Mouse (Mus musculus) kidney, embryonic 14.5 days (tissue): Measurements from ENCODE around the gene Tas2r106. TPM values are rescaled to one million over a fixed set of nuclear protein-coding genes. Genes with fewer than 3 reads are reported as not detected.

Source experiments
- ATAC-seq: fragments of 200-750 bp; cut with Nextera tagmentation; 2 replicates; pipeline ENCODE4 v1.8.0; 2017; ENCODE audit warnings: moderate number of reproducible peaks, mild to moderate bottlenecking, moderate TSS enrichment, moderate library complexity; ENCODE audit not compliant: low FRiP score, low TSS enrichment
- H3K27ac ChIP-seq: fragments of 300-500 bp; sonication (generic); 2 replicates; pipeline ENCODE4 v1.5.1; 2014; ENCODE audit warnings: low read depth, mild to moderate bottlenecking, low read length, moderate library complexity, mixed read lengths
- H3K27me3 ChIP-seq: fragments of 300-500 bp; sonication (generic); 2 replicates; pipeline ENCODE4 v1.6.1; 2014; ENCODE audit warnings: mild to moderate bottlenecking, low read length; ENCODE audit not compliant: control insufficient read depth, insufficient read depth
- H3K36me3 ChIP-seq: fragments of 300-500 bp; sonication (generic); 2 replicates; pipeline ENCODE4 v1.6.1; 2014; ENCODE audit warnings: low read length, mixed read lengths; ENCODE audit not compliant: control insufficient read depth, insufficient read depth
- H3K4me1 ChIP-seq: fragments of 300-500 bp; sonication (generic); 2 replicates; pipeline ENCODE4 v1.6.1; 2014; ENCODE audit warnings: low read length, mixed read lengths; ENCODE audit not compliant: control insufficient read depth, insufficient read depth
- H3K4me2 ChIP-seq: fragments of 300-500 bp; sonication (generic); replicated peaks from 2 replicates; pipeline ENCODE4 v1.6.1; 2014; ENCODE audit warnings: low read depth, mild to moderate bottlenecking, low read length
- H3K4me3 ChIP-seq: fragments of 300-500 bp; sonication (generic); 2 replicates; pipeline ENCODE4 v1.5.1; 2014; ENCODE audit warnings: mild to moderate bottlenecking, low read length
- H3K9ac ChIP-seq: fragments of 300-500 bp; sonication (generic); 2 replicates; pipeline ENCODE4 v1.6.1; 2014; ENCODE audit warnings: low read depth, mild to moderate bottlenecking, low read length, moderate library complexity
- H3K9me3 ChIP-seq: fragments of 300-500 bp; sonication (generic); 2 replicates; pipeline ENCODE4 v1.6.1; 2016; ENCODE audit warnings: low read length; ENCODE audit not compliant: control insufficient read depth
- WGBS: fragments of 180-500 bp; shearing (Covaris S2); extraction: QIAGEN DNeasy Blood & Tissue Kit; methylation state at CpG from one replicate; pipeline ENCODE4 v1.1.7; 2014; 5-methylcytosine and 5-hydroxymethylcytosine counted together
- polyA plus RNA-seq: library from polyadenylated mRNA; unstranded; fragments of >200 nt; fragmentation: Nextera tagmentation; extraction: Ambion mirVana; gene quantifications from 2 replicates; pipeline ENCODE4 v1.2.1, GENCODE M21; 2014

Gene Tas2r106
- not detected in 2 replicates for polyA plus RNA-seq

DNA sequence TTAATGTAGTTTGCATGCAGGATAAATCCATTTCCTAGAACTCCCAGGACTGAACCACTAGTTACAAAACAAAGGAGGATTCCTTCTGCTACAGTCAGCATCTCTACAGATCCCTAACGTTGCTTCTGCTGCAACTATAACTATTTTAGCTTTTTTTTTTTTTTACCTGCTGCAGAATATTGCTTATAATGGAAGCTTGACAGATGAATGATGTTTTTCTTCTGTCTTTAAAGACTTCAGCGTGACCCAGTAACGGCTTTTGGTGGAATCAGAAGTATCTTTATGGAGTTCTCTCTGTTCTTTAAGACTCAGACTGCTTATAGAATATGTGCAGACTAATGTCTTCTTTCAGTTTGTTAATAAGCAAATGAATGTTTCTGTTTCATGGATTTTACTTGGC, at the start of gene Tas2r106:
TSS of gene Tas2r106 (minus strand) at position 101 of the 400 bp plus-strand sequence.
- no peak within 1 kb of the TSS for H3K27ac ChIP-seq
- WGBS, result 71% methylated on average over 3 of the region's 3 CpGs
- H3K4me2 ChIP-seq, result no peak within 1 kb of the TSS
- H3K36me3 ChIP-seq, result no peaks in the 10 kb centered on the region
- no peaks in the 10 kb centered on the region for H3K27me3 ChIP-seq
- peaks cover 6% of the 10 kb centered on the region for H3K9me3 ChIP-seq
- ATAC-seq, result no peak
- H3K4me3 ChIP-seq, result no peak within 1 kb of the TSS
- no peak within 1 kb of the TSS for H3K9ac ChIP-seq
- H3K4me1 ChIP-seq, result no peaks in the 10 kb centered on the region

DNA sequence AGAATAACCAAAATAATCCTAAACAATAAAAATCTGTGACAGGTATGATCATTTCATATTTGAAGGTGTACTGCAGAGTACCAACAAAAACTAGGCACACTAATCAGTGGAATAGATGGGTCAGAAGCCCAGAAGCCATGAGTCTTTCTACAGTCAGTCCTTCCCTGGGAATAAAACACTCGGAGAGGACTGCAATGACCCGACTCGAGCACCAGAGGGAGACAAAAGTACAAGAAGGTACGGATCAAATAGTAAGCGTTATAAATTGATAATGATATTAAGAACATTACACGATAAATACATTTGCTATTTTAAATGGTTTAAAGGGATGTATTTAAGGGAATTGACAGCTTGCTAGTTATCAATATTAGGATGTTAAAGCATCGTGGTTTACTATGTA, 34.1 kb upstream of the Tas2r106 start:
- H3K36me3 ChIP-seq, result no peaks in the 10 kb centered on the region
- H3K9ac ChIP-seq, result no peak overlapping the region
- ATAC-seq, result no peak
- H3K27ac ChIP-seq, result no peak overlapping the region
- no peaks in the 10 kb centered on the region for H3K4me1 ChIP-seq
- H3K9me3 ChIP-seq, result peaks cover 7% of the 10 kb centered on the region; the same call in 1 of the 2 replicates
- H3K27me3 ChIP-seq, result no peaks in the 10 kb centered on the region
- 50% methylated on average over 7 of the region's 7 CpGs for WGBS
- H3K4me3 ChIP-seq, result no peak overlapping the region
- H3K4me2 ChIP-seq, result no peak overlapping the region

DNA sequence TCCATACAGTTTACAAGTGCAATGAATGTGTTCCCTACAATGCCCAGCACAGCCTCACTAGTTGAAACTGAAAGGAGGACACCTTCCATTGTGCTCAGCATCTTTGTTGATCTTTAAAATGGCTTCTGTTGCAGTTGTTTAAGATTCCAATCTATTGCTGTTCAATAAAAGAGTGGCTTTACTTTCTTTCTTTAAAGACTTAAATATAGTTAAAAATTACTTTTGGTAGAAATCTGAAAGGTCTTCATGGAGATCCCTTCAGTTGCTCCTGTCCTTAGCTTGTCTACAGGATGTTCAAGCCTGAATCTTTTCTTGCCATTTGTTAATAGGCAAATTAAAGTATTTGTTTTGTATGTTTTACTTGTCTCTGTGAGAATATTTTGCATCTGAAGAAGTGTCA, 11.3 kb upstream of the Tas2r106 start, which contains the start of gene Tas2r114:
TSS of gene Tas2r114 (minus strand) at position 101 of the 400 bp plus-strand sequence.
- H3K4me2 ChIP-seq, result no peak within 1 kb of the TSS
- ATAC-seq, result no peak

DNA sequence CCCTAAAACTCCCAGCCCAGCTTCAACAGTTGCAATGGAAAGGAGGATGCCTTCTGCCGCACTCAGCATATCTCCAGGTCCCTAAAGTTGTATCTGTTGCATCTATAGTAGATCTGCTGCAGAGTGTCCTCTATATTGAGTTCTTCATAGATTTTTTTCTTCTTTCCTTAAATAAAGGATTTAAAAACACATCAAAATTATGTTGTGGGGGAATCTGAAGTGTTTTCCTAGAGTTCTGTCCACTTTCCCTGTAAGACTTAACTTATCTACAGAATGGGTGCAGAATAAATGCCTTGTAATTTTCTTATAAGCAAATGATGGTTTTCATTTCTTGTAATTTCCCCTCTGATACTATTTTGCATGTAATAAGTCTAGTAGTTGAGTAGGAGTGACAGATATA, 8.7 kb upstream of the Tas2r106 start, which contains the start of gene Tas2r105:
TSS of gene Tas2r105 (minus strand) at position 101 of the 400 bp plus-strand sequence.
- no peaks in the 10 kb centered on the region for H3K4me1 ChIP-seq

More for the DNA sequence above, 11.3 kb upstream of the Tas2r106 start, which contains the start of gene Tas2r114:
- no peaks in the 10 kb centered on the region for H3K4me1 ChIP-seq
- H3K9ac ChIP-seq, result no peak within 1 kb of the TSS
- H3K27ac ChIP-seq, result no peak within 1 kb of the TSS
- H3K4me3 ChIP-seq, result no peak within 1 kb of the TSS
- no peaks in the 10 kb centered on the region for H3K9me3 ChIP-seq
- H3K27me3 ChIP-seq, result no peaks in the 10 kb centered on the region
- no peaks in the 10 kb centered on the region for H3K36me3 ChIP-seq

DNA sequence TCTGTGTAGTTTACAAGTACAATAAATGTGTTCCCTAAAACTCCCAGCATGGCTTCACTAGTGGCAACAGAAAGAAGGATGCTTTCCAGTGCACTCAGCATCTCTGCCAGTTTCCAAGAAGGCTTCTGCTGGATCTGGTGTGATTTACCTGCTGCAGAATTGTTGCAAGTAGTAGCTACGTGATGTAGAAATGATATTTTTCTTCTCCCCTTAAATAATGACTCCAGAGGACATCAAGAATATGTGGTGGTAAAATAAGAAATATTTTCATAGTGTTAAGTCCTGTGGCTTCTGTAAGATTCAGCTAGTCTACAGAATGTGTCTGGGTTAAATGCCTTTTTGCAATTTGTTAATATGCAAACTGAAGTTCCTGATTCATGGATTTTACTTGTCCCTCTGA, 7.0 kb upstream of the Tas2r106 start, which contains the start of gene Tas2r104:
TSS of gene Tas2r104 (minus strand) at position 101 of the 400 bp plus-strand sequence.
- no peak for ATAC-seq
- no peaks in the 10 kb centered on the region for H3K27me3 ChIP-seq
- H3K9ac ChIP-seq, result no peak within 1 kb of the TSS
- WGBS, result 92% methylated on average over 1 of the region's 1 CpGs
- H3K4me2 ChIP-seq, result no peak within 1 kb of the TSS
- H3K27ac ChIP-seq, result no peak within 1 kb of the TSS
- H3K4me1 ChIP-seq, result no peaks in the 10 kb centered on the region
- no peaks in the 10 kb centered on the region for H3K9me3 ChIP-seq
- no peak within 1 kb of the TSS for H3K4me3 ChIP-seq
- no peaks in the 10 kb centered on the region for H3K36me3 ChIP-seq

More for the DNA sequence above, 8.7 kb upstream of the Tas2r106 start, which contains the start of gene Tas2r105:
- Histone ChIP-seq H3K36me3 (no peaks in the 10 kb centered on the region), H3K4me3 (no peak within 1 kb of the TSS), H3K9ac (no peak within 1 kb of the TSS), H3K27me3 (no peaks in the 10 kb centered on the region), H3K4me2 (no peak within 1 kb of the TSS), H3K9me3 (no peaks in the 10 kb centered on the region), H3K27ac (no peak within 1 kb of the TSS)
- no peak for ATAC-seq
- 68% methylated on average over 1 of the region's 1 CpGs for WGBS

DNA sequence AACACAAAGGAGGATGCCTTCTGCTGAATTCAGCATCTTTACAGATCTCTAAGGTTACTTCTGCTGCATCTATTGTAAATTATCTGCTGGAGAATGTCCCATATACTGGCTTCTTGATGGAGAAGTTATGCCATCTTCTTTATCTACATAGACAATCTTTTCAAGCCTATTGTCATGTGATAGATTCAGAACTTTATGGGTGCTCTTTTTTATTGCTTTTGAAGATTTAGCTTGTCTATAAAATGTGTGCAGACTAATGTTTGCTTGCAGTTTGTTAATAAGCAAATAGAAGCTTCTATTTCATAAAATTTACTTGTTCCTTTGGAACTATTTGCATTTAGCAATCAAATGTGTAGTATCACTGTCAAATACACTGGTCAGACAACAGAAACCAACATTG, 18.6 kb downstream of the Tas2r106 start, which contains the start of gene Tas2r107:
TSS of gene Tas2r107 (minus strand) at position 101 of the 400 bp plus-strand sequence.
- Histone ChIP-seq H3K9me3 (no peaks in the 10 kb centered on the region), H3K9ac (no peak within 1 kb of the TSS), H3K4me1 (no peaks in the 10 kb centered on the region), H3K4me2 (no peak within 1 kb of the TSS), H3K27ac (no peak within 1 kb of the TSS), H3K27me3 (no peaks in the 10 kb centered on the region), H3K4me3 (no peak within 1 kb of the TSS), H3K36me3 (no peaks in the 10 kb centered on the region)
- no peak for ATAC-seq

DNA sequence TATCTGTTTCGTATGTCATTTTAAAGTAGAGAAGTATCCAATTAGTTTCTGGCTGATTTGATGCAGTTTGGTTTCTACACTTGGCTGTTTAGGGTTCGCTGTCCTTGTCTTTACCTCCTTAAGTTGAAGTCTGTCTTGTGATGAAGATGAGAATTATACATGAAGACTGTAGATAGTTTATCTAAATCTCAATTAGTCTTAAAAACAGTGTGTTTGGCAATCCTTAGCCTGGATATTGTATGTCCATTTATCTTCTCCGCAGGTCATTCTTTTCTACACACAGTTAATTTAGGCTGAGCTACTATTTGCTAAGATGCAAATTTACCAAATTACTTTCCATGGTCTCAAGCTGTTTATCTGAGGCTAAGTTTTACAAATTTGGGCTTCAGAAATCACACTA, 47.9 kb downstream of the Tas2r106 start, which contains the start of gene Tas2r130:
TSS of gene Tas2r130 (minus strand) at position 101 of the 400 bp plus-strand sequence.
- H3K36me3 ChIP-seq, result no peaks in the 10 kb centered on the region
- no peak within 1 kb of the TSS for H3K4me3 ChIP-seq
- no peak for ATAC-seq
- no peak within 1 kb of the TSS for H3K4me2 ChIP-seq
- no peaks in the 10 kb centered on the region for H3K27me3 ChIP-seq
- H3K27ac ChIP-seq, result no peak within 1 kb of the TSS
- WGBS, result 82% methylated on average over 3 of the region's 3 CpGs
- no peaks in the 10 kb centered on the region for H3K4me1 ChIP-seq
- peaks cover 3% of the 10 kb centered on the region; the same call in 1 of the 2 replicates for H3K9me3 ChIP-seq
- H3K9ac ChIP-seq, result no peak within 1 kb of the TSS

Other genes starting within 250 kb of the Tas2r106 start
- gene 5430401F13Rik, start 192.5 kb downstream of the Tas2r106 start, polyA plus RNA-seq, result not detected in 2 replicates
- gene Gm6619, start 192.5 kb downstream of the Tas2r106 start, polyA plus RNA-seq, result not detected in 2 replicates
- not detected in 2 replicates for gene Tas2r130, start 48.0 kb downstream of the Tas2r106 start, polyA plus RNA-seq
- not detected in 2 replicates for gene Tas2r107, start 18.7 kb downstream of the Tas2r106 start, polyA plus RNA-seq
- not detected in 2 replicates for gene Tas2r104, start 6.9 kb upstream of the Tas2r106 start, polyA plus RNA-seq
- gene Tas2r105, start 8.6 kb upstream of the Tas2r106 start, polyA plus RNA-seq, result not detected in 2 replicates
- not detected in 2 replicates for gene Tas2r114, start 11.2 kb upstream of the Tas2r106 start, polyA plus RNA-seq